Mouse (Mus musculus) bone marrow, adult 2 months (tissue): ENCODE data around the gene Atg4a.

Source experiments
- CTCF ChIP-seq: fragments of 200-500 bp; IDR thresholded peaks from 2 replicates; pipeline ENCODE4 v1.5.1; 2011; ENCODE audit warnings: low read length, control low read depth; ENCODE audit not compliant: control insufficient read depth, insufficient read depth
- POLR2A ChIP-seq: fragments of 200-500 bp; IDR thresholded peaks from 2 replicates; pipeline ENCODE4 v1.6.1; 2011; ENCODE audit warnings: low read depth, mild to moderate bottlenecking, control low read depth, low read length, borderline replicate concordance; ENCODE audit not compliant: control insufficient read depth

GRCm38 (mm10) chrX:140979546-140979945 is 22.8 kb downstream of the Atg4a start:
- TF ChIP-seq POLR2A (no peak), CTCF (no peak)
